Mouse (Mus musculus): ENCODE results near the gene Gpr25.

Gpr25 gene

DNA sequence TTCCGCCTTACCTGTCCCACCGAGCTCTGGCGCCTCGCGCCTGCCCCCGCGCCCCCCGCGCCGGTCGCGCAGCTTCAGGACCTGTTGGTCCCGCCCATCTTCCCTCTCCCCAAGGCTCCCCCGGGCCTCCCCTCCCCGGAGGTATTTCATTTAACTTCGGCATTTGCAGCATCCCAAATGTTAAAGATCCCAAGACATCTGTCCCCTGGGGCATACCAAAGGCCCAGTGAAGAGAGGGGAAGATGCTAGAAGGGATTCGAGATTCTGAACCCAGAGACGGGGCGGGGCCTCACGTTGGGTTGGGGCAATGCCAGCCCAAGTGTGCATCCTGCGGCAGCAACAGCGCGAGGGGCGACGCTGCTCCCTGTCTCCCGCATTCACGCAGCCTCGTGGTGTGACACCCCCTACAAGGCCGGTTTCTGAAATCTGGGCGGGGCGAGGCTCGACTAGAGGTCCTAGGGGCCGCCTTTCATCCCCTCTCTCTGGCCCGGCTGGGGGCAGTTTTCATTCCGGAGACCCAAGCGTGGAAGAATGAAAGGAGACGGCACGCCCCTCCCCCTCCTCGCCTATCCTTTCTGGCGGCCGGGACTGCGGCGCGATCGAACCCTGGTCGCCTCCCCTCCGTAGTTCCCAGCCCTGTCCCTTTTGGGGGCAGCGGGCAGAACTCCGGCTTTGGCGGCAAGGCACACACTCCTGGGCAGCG, 26.6 kb downstream of the Gpr25 start, which contains the start of gene Inava:
Inava (minus strand) TSS at position 373 of the 703 bp plus-strand sequence.
- in situ Hi-C loops (cut with MboI, MseI) = no loop called here

- in situ Hi-C loops (cut with MboI, MseI) = no loop called here
Observed at GRCm38 (mm10) chr1:136232986-136233790, 27.5 kb downstream of the Gpr25 start.

GRCm38 (mm10) chr1:136232285-136232926, 28.3 kb downstream of the Gpr25 start:
- in situ Hi-C loops (cut with MboI, MseI) = no loop called here

- in situ Hi-C loops (cut with MboI, MseI) = no loop called here
Observed at GRCm38 (mm10) chr1:136231596-136231995, 29.1 kb downstream of the Gpr25 start.

DNA sequence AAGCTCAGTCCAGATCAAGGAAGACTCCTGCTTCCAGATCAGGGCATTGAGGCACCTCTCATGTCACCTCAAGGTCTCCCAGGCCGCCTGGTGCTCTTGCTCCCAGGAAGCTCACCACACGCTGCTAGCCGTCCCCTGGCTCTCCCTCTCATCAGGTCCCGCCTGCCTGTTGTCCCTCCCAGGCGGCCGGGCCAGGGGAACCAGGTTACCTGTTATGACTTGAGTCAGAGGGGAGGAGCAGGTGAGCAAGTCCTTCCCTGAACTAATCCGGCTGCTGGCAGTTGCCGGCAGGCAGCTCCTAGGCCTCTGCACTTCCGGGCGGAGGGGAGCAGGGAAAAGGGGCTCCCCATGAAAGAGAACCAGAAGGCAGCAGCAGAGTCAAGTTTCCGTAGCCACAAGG, 30.5 kb downstream of the Gpr25 start:
- in situ Hi-C loops (cut with MboI, MseI) = no loop called here

DNA sequence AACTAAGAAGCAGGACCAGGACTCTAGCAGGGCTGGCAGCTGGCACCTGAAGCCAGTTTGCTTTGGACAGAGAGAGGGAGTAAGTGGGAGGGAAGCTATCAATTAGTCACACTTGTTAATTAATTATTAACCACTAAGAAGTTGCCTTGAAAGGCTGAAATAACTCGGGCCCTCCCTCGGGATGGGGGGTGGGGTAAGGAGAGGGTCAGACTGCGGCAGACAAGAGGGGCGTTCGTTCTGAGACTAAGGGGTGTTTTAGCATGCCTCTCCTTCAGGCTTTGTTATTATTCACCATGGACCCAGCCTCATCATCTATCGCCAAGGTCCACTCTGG, 31.7 kb downstream of the Gpr25 start:
- in situ Hi-C loops (cut with MboI, MseI) = no loop called here

GRCm38 (mm10) chr1:136228328-136229039, 32.2 kb downstream of the Gpr25 start:
- in situ Hi-C loops (cut with MboI, MseI) = no loop called here

DNA sequence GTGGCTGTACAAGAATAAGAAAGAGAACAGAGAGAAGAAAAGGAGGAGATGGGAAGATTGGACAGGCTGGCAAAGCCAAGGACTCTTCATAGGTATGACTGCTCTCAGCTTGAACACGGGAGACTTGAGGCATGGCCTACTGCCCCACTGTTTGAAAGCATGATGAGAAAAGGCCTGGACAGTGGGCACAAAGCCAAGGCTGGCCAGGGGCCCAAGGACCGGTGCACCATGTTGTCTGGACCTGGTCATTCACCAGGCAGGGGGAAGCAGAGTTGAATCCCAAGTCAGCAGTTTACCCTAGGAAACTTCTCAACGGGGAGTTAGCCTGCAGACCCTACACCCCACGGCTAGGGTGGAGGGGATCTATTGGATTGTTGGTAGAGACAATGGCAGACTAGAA, 32.8 kb downstream of the Gpr25 start:
- in situ Hi-C loops (cut with MboI, MseI) = no loop called here

DNA sequence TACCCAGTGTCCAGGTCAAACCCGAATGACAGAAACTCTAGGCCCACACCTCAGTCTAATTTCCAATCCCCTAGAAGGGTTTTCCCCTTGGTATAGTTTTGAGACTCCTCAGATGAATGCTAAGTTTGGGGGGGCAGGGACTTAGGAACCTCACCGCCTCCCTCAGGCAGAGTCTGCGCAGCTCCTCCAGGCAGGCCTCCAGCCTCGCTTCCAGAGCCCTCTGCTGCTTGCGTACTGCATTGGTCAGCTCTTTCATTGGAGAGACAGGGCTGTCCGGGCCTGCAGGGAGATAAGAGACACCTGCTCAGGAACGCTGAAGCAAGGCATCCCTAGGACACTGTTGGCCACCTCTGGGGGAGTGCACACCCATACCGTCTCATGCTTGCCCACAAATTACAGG, 34.0 kb downstream of the Gpr25 start:
- in situ Hi-C loops (cut with MboI, MseI) = no loop called here

DNA sequence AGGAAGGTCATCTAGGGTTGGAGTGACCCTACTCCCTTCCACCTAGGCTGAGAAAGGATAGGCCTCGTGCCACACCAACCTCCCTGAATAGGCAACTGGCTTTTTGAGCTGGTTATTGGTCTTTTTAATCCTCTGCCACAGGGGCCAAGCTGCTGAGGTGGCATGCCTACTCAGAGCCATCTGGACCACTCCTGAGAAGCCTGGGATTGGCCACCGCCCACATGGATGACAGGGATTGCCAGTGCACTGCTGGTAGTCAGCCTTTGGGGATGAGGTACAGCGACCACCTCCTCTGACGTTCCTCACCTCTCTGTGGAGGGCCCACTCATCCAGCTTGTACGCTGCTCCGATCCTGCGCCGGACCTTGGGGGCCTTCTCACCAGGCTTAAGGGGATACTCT, 34.8 kb downstream of the Gpr25 start:
- in situ Hi-C loops (cut with MboI, MseI) = no loop called here

GRCm38 (mm10) chr1:136223758-136224342, 36.8 kb downstream of the Gpr25 start:
- in situ Hi-C loops (cut with MboI, MseI) = no loop called here

- in situ Hi-C loops (cut with MboI, MseI) = no loop called here
Observed at GRCm38 (mm10) chr1:136222386-136222785, 38.3 kb downstream of the Gpr25 start.

DNA sequence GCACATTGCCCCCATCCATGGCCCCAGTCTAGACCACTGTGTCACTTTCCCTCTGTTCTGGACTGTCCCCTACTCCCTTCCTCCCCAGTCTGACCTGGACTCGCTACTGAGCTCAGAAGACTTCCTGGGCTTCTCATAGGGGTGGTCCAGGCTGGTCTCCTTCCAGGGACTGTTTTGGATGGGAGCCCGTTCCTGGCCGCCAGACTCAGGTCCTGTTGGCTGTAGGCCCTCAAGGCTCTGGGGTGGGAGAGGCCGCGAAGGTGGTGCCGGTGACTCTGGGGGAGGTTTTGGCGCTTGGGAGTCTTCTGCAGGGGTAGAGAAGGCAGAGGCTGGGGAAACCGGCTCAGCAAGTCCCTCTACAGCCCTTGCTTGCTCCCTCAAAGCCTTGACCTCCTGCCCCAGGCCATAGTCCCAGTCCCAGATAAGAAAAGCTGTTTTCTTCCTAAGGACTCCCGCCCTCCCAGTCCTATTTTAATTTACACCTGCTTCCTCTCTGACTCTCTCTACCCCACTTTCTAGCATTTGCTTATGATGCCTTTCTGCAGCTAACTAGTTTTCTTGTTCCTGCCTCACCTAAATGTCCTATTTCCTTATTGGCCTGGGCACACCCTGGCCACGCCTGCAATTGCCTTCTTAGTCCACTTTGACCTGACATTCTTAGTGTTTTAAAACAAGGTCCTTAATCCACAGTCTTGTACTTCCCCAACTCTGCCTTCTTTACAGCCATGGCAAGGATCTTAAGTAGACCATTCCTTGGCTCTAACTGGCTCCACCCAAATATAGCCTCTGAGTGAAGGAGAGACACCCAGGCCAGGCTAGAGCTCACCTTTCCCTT, 40.4 kb downstream of the Gpr25 start:
- in situ Hi-C loops (cut with MboI, MseI) = no loop called here

DNA sequence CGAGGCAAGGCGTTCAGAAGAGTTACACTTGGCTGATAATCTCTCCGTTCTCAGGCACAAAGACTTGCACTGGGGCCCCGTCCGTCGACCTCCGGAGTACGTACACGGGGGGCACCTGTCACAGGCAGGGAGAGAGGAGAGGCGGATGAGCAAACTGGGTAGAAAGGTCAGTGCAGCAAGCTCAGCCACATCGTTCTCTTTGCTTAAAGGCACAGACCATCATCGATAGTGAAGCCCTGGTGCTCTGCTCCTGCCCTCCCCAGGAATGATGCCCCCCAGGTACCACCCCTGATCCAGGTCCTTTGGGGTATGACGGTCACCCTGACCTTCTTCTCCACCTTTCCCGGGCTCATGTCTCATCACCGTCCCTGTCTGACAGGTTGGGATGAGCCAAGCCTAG, 46.4 kb downstream of the Gpr25 start:
- in situ Hi-C loops (cut with MboI, MseI) = no loop called here

DNA sequence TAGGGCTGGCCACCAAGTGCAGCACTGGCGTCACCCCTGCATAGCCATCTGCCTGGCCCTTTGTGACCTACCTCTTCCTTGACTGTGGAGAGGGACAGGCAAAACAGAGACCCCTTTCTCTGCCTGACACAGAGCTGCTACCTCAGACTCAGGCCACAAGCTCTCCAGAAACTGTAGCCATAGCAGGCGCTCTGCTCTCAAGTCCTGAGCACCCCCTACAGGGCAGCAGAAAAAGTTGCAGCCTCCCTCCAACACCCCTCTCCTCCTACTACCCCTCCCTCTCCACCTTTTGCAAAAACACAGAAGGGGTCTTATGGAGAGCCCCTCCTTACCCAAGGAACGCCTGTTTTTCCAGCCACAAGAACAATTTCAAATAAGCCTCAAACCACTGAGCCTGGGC, 47.9 kb downstream of the Gpr25 start, which contains the start of gene Mroh3:
Mroh3 (minus strand) TSS at position 26 of the 400 bp plus-strand sequence.
- in situ Hi-C loops (cut with MboI, MseI) = no loop called here
